Mouse (Mus musculus): Measurements from ENCODE around the gene Mtch1. TPM values are rescaled to one million over a fixed set of nuclear protein-coding genes. Genes with fewer than 3 reads are reported as not detected.

Gene Mtch1
- total and polyA plus RNA-seq, 3 experiments: 143 to 233 (median 147) TPM

DNA sequence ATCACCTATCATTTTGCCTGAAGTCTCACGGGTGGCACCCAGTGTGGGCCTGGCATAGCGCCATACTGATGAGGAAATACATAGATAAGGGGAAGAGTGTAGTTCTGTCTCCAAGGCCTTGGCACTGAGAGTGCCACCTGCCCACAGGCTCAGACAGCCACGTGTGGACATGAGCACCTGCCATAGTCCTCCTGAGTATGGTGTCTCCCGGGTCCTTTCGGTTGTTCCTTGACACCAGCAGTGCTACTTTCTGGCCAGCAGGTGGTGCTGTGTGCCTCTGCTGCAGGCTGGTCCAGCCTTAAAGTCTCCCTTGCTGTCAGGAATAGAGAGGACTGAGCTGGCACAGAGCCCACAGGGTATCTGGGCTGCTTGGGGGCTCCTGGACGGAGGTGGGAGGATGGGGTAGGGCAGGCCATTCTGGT lies 49.1 kb upstream of the Mtch1 start:
- peak; percentile 91 for DNase-seq (ENCODE audit: low read depth, low spot score)
- H3K36me3 ChIP-seq (ENCODE audit: control insufficient read depth in 1 of 2, insufficient read depth in 2 of 2, low read length in 2 of 2): peaks cover 0 to 27% of the 10 kb centered on the region in 2 experiments; a peak in 2 of 4 replicates
- no peaks in the 10 kb centered on the region; the same call in 1 of the 2 replicates for H3K79me2 ChIP-seq (ENCODE audit: control insufficient read depth, insufficient read depth, low read length, poor library complexity)
- H3K4me3 ChIP-seq (ENCODE audit: control insufficient read depth in 1 of 2, insufficient read depth in 1 of 2, low read depth in 2 of 2, low read length in 2 of 2): peak overlapping the region; percentile 11 to 21; a peak in 3 of 4 replicates
- H3K9ac ChIP-seq (ENCODE audit: control insufficient read depth, low read depth, low read length, poor library complexity, severe bottlenecking): peak overlapping the region; percentile 84
- peaks cover 3 to 44% of the 10 kb centered on the region in 2 experiments for H3K4me1 ChIP-seq (ENCODE audit: control insufficient read depth in 1 of 2, insufficient read depth in 2 of 2, low read length in 2 of 2)
- peak overlapping the region; percentile 89 for H3K27ac ChIP-seq (ENCODE audit: control insufficient read depth, low read depth, low read length)
- TF ChIP-seq SMC3 (IDR thresholded peaks at IDR 0.05; ENCODE audit: low read depth, low read length): peak; percentile 95
- TF ChIP-seq ZNF384 (IDR thresholded peaks at IDR 0.05; ENCODE audit: low read depth, low read length): peak; percentile 54; the same call in 1 of the 2 replicates
- peak; percentile 69 for TF ChIP-seq MYC (IDR thresholded peaks at IDR 0.05; ENCODE audit: low read depth, low read length)
- TF ChIP-seq ELF1 (IDR thresholded peaks at IDR 0.05; ENCODE audit: low read depth, low read length): no peak
- TF ChIP-seq ZC3H11A (IDR thresholded peaks at IDR 0.05; ENCODE audit: low read depth, low read length): peak; percentile 91
- peak; percentile 39; the same call in 1 of the 2 replicates for TF ChIP-seq ETS1 (IDR thresholded peaks at IDR 0.05; ENCODE audit: low read depth, low read length)
- TF ChIP-seq RAD21 (IDR thresholded peaks at IDR 0.05; ENCODE audit: low read depth, low read length): peak; percentile 89
- peak; percentile 87 for TF ChIP-seq SIN3A (IDR thresholded peaks at IDR 0.05; ENCODE audit: low read length)
- peak; percentile 47 for TF ChIP-seq BHLHE40 (IDR thresholded peaks at IDR 0.05; ENCODE audit: borderline replicate concordance, low read depth, low read length)
- TF ChIP-seq GABPA (IDR thresholded peaks at IDR 0.05; ENCODE audit: low read depth, low read length): no peak
- peak; percentile 95 to 96 (median 95) for TF ChIP-seq CTCF (IDR thresholded peaks at IDR 0.05 in 2 of 3, conservative IDR thresholded peaks at IDR 0.05 in 1 of 3; ENCODE audit: control insufficient read depth in 1 of 3, insufficient read depth in 1 of 3, low read depth in 2 of 3, low read length in 3 of 3, poor library complexity in 1 of 3, severe bottlenecking in 1 of 3)
- TF ChIP-seq MXI1 (IDR thresholded peaks at IDR 0.05; ENCODE audit: low read depth, low read length): peak; percentile 45; the same call in 1 of the 2 replicates
- TF ChIP-seq MAZ (IDR thresholded peaks at IDR 0.05; ENCODE audit: low read depth, low read length): 0 out of 2 replicates have a peak, but pooled peaks have one; percentile 14
- no peak for TF ChIP-seq TCF12 (IDR thresholded peaks at IDR 0.05; ENCODE audit: low read depth, low read length)
- 0 out of 2 replicates have a peak, but pooled peaks have one; percentile 7 for TF ChIP-seq USF1 (IDR thresholded peaks at IDR 0.05; ENCODE audit: low read depth, low read length)
- no peaks in the 10 kb centered on the region for H3K27me3 ChIP-seq (ENCODE audit: control insufficient read depth in 1 of 2, insufficient read depth in 2 of 2, low read length in 2 of 2)
- no peaks in the 10 kb centered on the region for H3K9me3 ChIP-seq (replicated peaks; ENCODE audit: insufficient read depth, low read length)

DNA sequence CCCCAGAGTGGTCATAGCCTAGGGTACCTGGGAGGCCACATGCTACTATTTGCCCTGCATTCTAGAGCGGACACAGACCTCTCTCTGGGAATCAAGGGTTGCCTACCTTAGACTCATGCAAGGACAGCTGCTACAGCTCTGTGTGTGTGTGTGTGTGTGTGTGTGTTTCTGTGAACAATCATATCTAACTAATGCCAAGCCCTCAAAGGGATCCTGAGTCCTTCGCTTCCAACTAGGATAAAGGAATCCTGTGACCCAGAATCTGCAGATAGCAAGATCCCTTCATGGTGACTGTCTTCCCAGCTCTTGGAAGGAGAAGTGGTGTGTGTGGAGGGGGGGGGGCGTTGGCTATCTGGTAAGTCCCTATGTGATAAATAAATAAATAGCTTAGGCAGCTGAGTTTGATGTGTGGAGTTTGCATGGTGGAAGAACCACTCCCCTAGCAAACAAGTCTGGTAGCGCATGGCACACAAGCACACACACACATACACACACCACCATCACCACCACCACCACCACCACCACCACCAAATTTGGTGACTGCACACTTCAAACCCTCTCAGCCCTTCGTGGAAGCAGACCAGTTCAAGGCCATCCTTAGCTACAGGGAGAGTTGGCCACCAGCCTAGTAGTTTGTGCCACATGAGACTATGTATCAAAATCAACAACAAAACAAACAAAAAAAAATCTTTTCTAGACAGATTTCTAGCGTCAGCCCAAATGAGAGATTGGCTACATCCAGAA lies 48.5 kb upstream of the Mtch1 start:
- no peaks in the 10 kb centered on the region; the same call in 1 of the 2 replicates for H3K79me2 ChIP-seq (ENCODE audit: control insufficient read depth, insufficient read depth, low read length, poor library complexity)
- peaks cover 4 to 50% of the 10 kb centered on the region in 2 experiments for H3K4me1 ChIP-seq (ENCODE audit: control insufficient read depth in 1 of 2, insufficient read depth in 2 of 2, low read length in 2 of 2)
- peak; percentile 51 for DNase-seq (ENCODE audit: low read depth, low spot score)
- peak overlapping the region; percentile 11 to 21; a peak in 2 of 4 replicates for H3K4me3 ChIP-seq (ENCODE audit: control insufficient read depth in 1 of 2, insufficient read depth in 1 of 2, low read depth in 2 of 2, low read length in 2 of 2)
- peaks cover 0 to 28% of the 10 kb centered on the region in 2 experiments; a peak in 2 of 4 replicates for H3K36me3 ChIP-seq (ENCODE audit: control insufficient read depth in 1 of 2, insufficient read depth in 2 of 2, low read length in 2 of 2)
- H3K9ac ChIP-seq (ENCODE audit: control insufficient read depth, low read depth, low read length, poor library complexity, severe bottlenecking): peak overlapping the region; percentile 84
- TF ChIP-seq ZKSCAN1 (IDR thresholded peaks at IDR 0.05; ENCODE audit: low read depth, low read length): no peak
- no peak for TF ChIP-seq HCFC1 (IDR thresholded peaks at IDR 0.05; ENCODE audit: low read depth, low read length)
- TF ChIP-seq TBP (IDR thresholded peaks at IDR 0.05; ENCODE audit: low read depth, low read length): 0 out of 2 replicates have a peak, but pooled peaks have one; percentile 17
- no peak; the same call in 1 of the 2 replicates for TF ChIP-seq MXI1 (IDR thresholded peaks at IDR 0.05; ENCODE audit: low read depth, low read length)
- TF ChIP-seq ETS1 (IDR thresholded peaks at IDR 0.05; ENCODE audit: low read depth, low read length): peak; percentile 27; the same call in 1 of the 2 replicates
- H3K9me3 ChIP-seq (replicated peaks; ENCODE audit: insufficient read depth, low read length): no peaks in the 10 kb centered on the region
- H3K27me3 ChIP-seq (ENCODE audit: control insufficient read depth in 1 of 2, insufficient read depth in 2 of 2, low read length in 2 of 2): no peaks in the 10 kb centered on the region
- H3K27ac ChIP-seq (ENCODE audit: control insufficient read depth, low read depth, low read length): peak overlapping the region; percentile 89
